9 mouse cellular contexts compared by ENCODE assay signal in genomic region chr17:31071421-31072301, GRCm38 (mm10). TPM values are rescaled to one million over a fixed set of nuclear protein-coding genes. Genes with fewer than 3 reads are reported as not detected.
A peak's percentile ranks its signal among the peaks of the same experiment; 100 is the strongest.
DNase-seq lines count a peak whose midpoint lies in the region; ATAC-seq lines count a peak whose summit lies in the region.
"Had no signal": no experiment of that assay in that cellular context is flagged by ENCODE, and none has a peak within 500 bp of the region (broad histone marks: within the 10 kb centered on the region; RNA-seq: fewer than 3 reads in every experiment).

No protein-coding gene starts in this region.

- no peak overlapping the region for H3K4me3 ChIP-seq in forebrain, embryonic 15.5 days

- no peaks in the 10 kb centered on the region for H3K9me3 ChIP-seq in forebrain, embryonic 15.5 days

- H3K27me3 ChIP-seq in forebrain, embryonic 15.5 days: no peaks in the 10 kb centered on the region

- no peak overlapping the region for H3K9ac ChIP-seq in forebrain, embryonic 15.5 days (replicated peaks)

- H3K36me3 ChIP-seq in forebrain, embryonic 15.5 days: 0 out of 2 replicates have a peak, but pooled peaks cover 4% of the 10 kb centered on the region

- 34% methylated on average over 18 of the region's 18 CpGs for WGBS in forebrain, embryonic 15.5 days

- DNase-seq in 416B (ENCODE audit: low read depth): peak; percentile 74
- peak; percentile 72 for DNase-seq in brain, adult 2 months (ENCODE audit: low read depth, low spot score)
- peak; percentile 35 for DNase-seq in liver
- DNase-seq in adrenal gland, postnatal 10 days: no peak
- no peak for DNase-seq in layer of hippocampus, adult 18-20 months (ENCODE audit: low spot score in 2 of 2)
- no peak for DNase-seq in embryo, embryonic 11 days

- H3K4me1 ChIP-seq in forebrain, embryonic 15.5 days: peaks cover 52% of the 10 kb centered on the region

- ATAC-seq in forebrain, embryonic 15.5 days (replicated peaks): no peak
- ATAC-seq in erythroid progenitor cell, adult 5-6 weeks (replicated peaks; ENCODE audit: low FRiP score, poor library complexity, severe bottlenecking): no peak

- no peak overlapping the region for H3K4me2 ChIP-seq in forebrain, embryonic 15.5 days (replicated peaks)

- H3K27ac ChIP-seq in forebrain, embryonic 15.5 days (replicated peaks): peak overlapping the region; percentile 69

RNA-seq across cellular contexts. Expression of gene Abcg1, which starts 14.2 kb away (rescaled TPM):
- 20.2 and 20.8 TPM in 2 replicates for polyA plus RNA-seq in forebrain, embryonic 15.5 days (2015; fragmentation: Nextera tagmentation; extraction: Ambion mirVana)
- total RNA-seq in adrenal gland, postnatal 10 days (2021): 10 to 100 TPM; 12.9 to 14.2 TPM
- total RNA-seq in erythroid progenitor cell, adult 5-6 weeks (2015; ENCODE audit: low replicate concordance): 6.5 and 6.7 TPM in 2 replicates
- 3.6 and 9.9 TPM in 2 replicates for total RNA-seq in erythroid progenitor cell, adult 5-6 weeks (2017; ENCODE audit: low replicate concordance)
- 10 to 100 TPM; 84.0 to 84.6 TPM for total RNA-seq in layer of hippocampus, adult 18-20 months (2021)

RNA-seq across cellular contexts. Expression of gene Tff3, which starts 57.8 kb away (rescaled TPM):
- polyA plus RNA-seq in forebrain, embryonic 15.5 days (2015; fragmentation: Nextera tagmentation; extraction: Ambion mirVana): 0.39 TPM in 1 of 2 replicates, not detected in the other
- total RNA-seq in adrenal gland, postnatal 10 days (2021): not detected
- not detected in 2 replicates for total RNA-seq in erythroid progenitor cell, adult 5-6 weeks (2015; ENCODE audit: low replicate concordance)
- total RNA-seq in erythroid progenitor cell, adult 5-6 weeks (2017; ENCODE audit: low replicate concordance): not detected in 2 replicates
- not detected for total RNA-seq in layer of hippocampus, adult 18-20 months (2021)
- total RNA-seq: gastrocnemius, postnatal 36 days had no signal

Comparison
In these comparisons a context has a peak if more than half of its experiments do, and no peak if none do; other contexts are left out.
1. DNase-seq: peak in 416B (single experiment), brain, adult 2 months (single experiment) and liver (single experiment); none in adrenal gland, postnatal 10 days (single experiment), layer of hippocampus, adult 18-20 months (0 of 2) and embryo, embryonic 11 days (single experiment).
2. RNA of gene Abcg1, which starts 14.2 kb away (total RNA-seq): 84.0 to 84.6 TPM in layer of hippocampus, adult 18-20 months; 12.9 to 14.2 TPM in adrenal gland, postnatal 10 days and 3.6 to 9.9 TPM in erythroid progenitor cell, adult 5-6 weeks; every median in the first group is over 4 times any median in the second.